In genomic region chr10:75872025-75872914, GRCm38 (mm10) we compare ENCODE assay signal across 8 mouse cellular contexts. TPM values are rescaled to one million over a fixed set of nuclear protein-coding genes. Genes with fewer than 3 reads are reported as not detected.
A peak's percentile ranks its signal among the peaks of the same experiment; 100 is the strongest.
DNase-seq lines count a peak whose midpoint lies in the region; ATAC-seq lines count a peak whose summit lies in the region.

No protein-coding gene starts in this region.

- peak overlapping the region; percentile 43 for H3K4me3 ChIP-seq in kidney, embryonic 15.5 days (replicated peaks)
- peak overlapping the region; percentile 25 for H3K4me3 ChIP-seq in embryonic facial prominence, embryonic 11.5 days (ENCODE audit: low read depth, low read length)
- H3K4me3 ChIP-seq in intestine, embryonic 14.5 days (ENCODE audit: low read depth, low read length), result peak overlapping the region; percentile 39
- H3K4me3 ChIP-seq in midbrain, embryonic 16.5 days (ENCODE audit: low read depth, low read length), result peak overlapping the region; percentile 37

- H3K36me3 ChIP-seq in kidney, embryonic 15.5 days, result no peaks in the 10 kb centered on the region
- no peaks in the 10 kb centered on the region for H3K36me3 ChIP-seq in embryonic facial prominence, embryonic 11.5 days (replicated peaks; ENCODE audit: control insufficient read depth, insufficient read depth, low read depth, low read length)
- no peaks in the 10 kb centered on the region for H3K36me3 ChIP-seq in intestine, embryonic 14.5 days (ENCODE audit: control insufficient read depth, insufficient read depth, low read length)
- no peaks in the 10 kb centered on the region for H3K36me3 ChIP-seq in midbrain, embryonic 16.5 days (ENCODE audit: control insufficient read depth, insufficient read depth, low read length)

- no peaks in the 10 kb centered on the region for H3K27me3 ChIP-seq in kidney, embryonic 15.5 days
- no peaks in the 10 kb centered on the region for H3K27me3 ChIP-seq in embryonic facial prominence, embryonic 11.5 days (ENCODE audit: control insufficient read depth, insufficient read depth, low read length)
- no peaks in the 10 kb centered on the region for H3K27me3 ChIP-seq in intestine, embryonic 14.5 days (replicated peaks; ENCODE audit: control insufficient read depth, insufficient read depth, low read length)
- H3K27me3 ChIP-seq in midbrain, embryonic 16.5 days (ENCODE audit: control insufficient read depth, insufficient read depth, low read depth, low read length), result no peaks in the 10 kb centered on the region

- H3K4me1 ChIP-seq in kidney, embryonic 15.5 days, result peaks cover 10% of the 10 kb centered on the region
- H3K4me1 ChIP-seq in embryonic facial prominence, embryonic 11.5 days (ENCODE audit: control insufficient read depth, insufficient read depth, low read length), result no peaks in the 10 kb centered on the region
- H3K4me1 ChIP-seq in intestine, embryonic 14.5 days (replicated peaks; ENCODE audit: control insufficient read depth, insufficient read depth, low read length), result peaks cover 8% of the 10 kb centered on the region
- H3K4me1 ChIP-seq in midbrain, embryonic 16.5 days (ENCODE audit: control insufficient read depth, insufficient read depth, low read length), result peaks cover 8% of the 10 kb centered on the region

- H3K4me2 ChIP-seq in kidney, embryonic 15.5 days, result peak overlapping the region; percentile 74
- H3K4me2 ChIP-seq in embryonic facial prominence, embryonic 11.5 days (ENCODE audit: low read depth, low read length), result peak overlapping the region; percentile 50
- peak overlapping the region; percentile 75 for H3K4me2 ChIP-seq in intestine, embryonic 14.5 days (ENCODE audit: low read length)
- peak overlapping the region; percentile 60 for H3K4me2 ChIP-seq in midbrain, embryonic 16.5 days (ENCODE audit: low read length)

- WGBS in kidney, embryonic 15.5 days, result 39% methylated on average over 10 of the region's 10 CpGs
- WGBS in embryonic facial prominence, embryonic 11.5 days, result 35% methylated on average over 10 of the region's 10 CpGs
- WGBS in intestine, embryonic 14.5 days, result 38% methylated on average over 10 of the region's 10 CpGs
- WGBS in midbrain, embryonic 16.5 days, result 34% methylated on average over 10 of the region's 10 CpGs

- DNase-seq in kidney, postnatal 36 days, result no peak
- no peak for DNase-seq in embryonic facial prominence, embryonic 11.5 days (ENCODE audit: low spot score)
- DNase-seq in intestine, embryonic 14.5 days (ENCODE audit: low spot score), result no peak
- no peak for DNase-seq in gastrocnemius, adult 8-10 months (ENCODE audit: low spot score in 2 of 2)
- DNase-seq in urinary bladder, adult 2 months (ENCODE audit: low spot score), result no peak
- no peak for DNase-seq in left cerebral cortex, adult 9 months (ENCODE audit: low spot score in 2 of 2)

- H3K27ac ChIP-seq in kidney, embryonic 15.5 days, result peak overlapping the region; percentile 47; the same call in 1 of the 2 replicates
- no peak overlapping the region for H3K27ac ChIP-seq in embryonic facial prominence, embryonic 11.5 days (replicated peaks; ENCODE audit: low read depth, low read length)
- 0 out of 2 replicates have a peak overlapping the region, but pooled peaks have one; percentile 17 for H3K27ac ChIP-seq in intestine, embryonic 14.5 days (ENCODE audit: low read depth)
- peak overlapping the region; percentile 83 for H3K27ac ChIP-seq in midbrain, embryonic 16.5 days (ENCODE audit: low read length)

- H3K9me3 ChIP-seq in kidney, embryonic 15.5 days (replicated peaks), result no peaks in the 10 kb centered on the region
- no peaks in the 10 kb centered on the region for H3K9me3 ChIP-seq in embryonic facial prominence, embryonic 11.5 days (replicated peaks; ENCODE audit: control insufficient read depth, low read length)
- H3K9me3 ChIP-seq in intestine, embryonic 14.5 days (ENCODE audit: control insufficient read depth, low read length), result no peaks in the 10 kb centered on the region
- H3K9me3 ChIP-seq in midbrain, embryonic 16.5 days (replicated peaks; ENCODE audit: control insufficient read depth, low read length, poor library complexity, severe bottlenecking), result no peaks in the 10 kb centered on the region

- no peak for ATAC-seq in kidney, embryonic 15.5 days (replicated peaks; ENCODE audit: low FRiP score)
- no peak for ATAC-seq in embryonic facial prominence, embryonic 11.5 days (replicated peaks; ENCODE audit: insufficient number of reproducible peaks, low FRiP score, low TSS enrichment, low read depth)
- no peak for ATAC-seq in intestine, embryonic 14.5 days (replicated peaks; ENCODE audit: low FRiP score, low TSS enrichment, low read depth)
- ATAC-seq in midbrain, embryonic 16.5 days, result peak; percentile 8; the same call in 1 of the 2 replicates

- peak overlapping the region; percentile 42; the same call in 1 of the 2 replicates for H3K9ac ChIP-seq in kidney, embryonic 15.5 days
- peak overlapping the region; percentile 43 for H3K9ac ChIP-seq in embryonic facial prominence, embryonic 11.5 days (replicated peaks; ENCODE audit: low read length)
- peak overlapping the region; percentile 41; the same call in 1 of the 2 replicates for H3K9ac ChIP-seq in intestine, embryonic 14.5 days (ENCODE audit: low read length)
- H3K9ac ChIP-seq in midbrain, embryonic 16.5 days (ENCODE audit: low read depth, low read length), result peak overlapping the region; percentile 61

RNA-seq across cellular contexts. Expression of gene Mif, which starts 12.2 kb away (rescaled TPM):
- 2,032 and 2,056 TPM in 2 replicates for polyA plus RNA-seq in kidney, embryonic 15.5 days (2015; fragmentation: Nextera tagmentation; extraction: Ambion mirVana)
- 1,991 and 2,343 TPM in 2 replicates for polyA plus RNA-seq in embryonic facial prominence, embryonic 11.5 days (2014; fragmentation: Nextera tagmentation; extraction: Ambion mirVana)
- polyA plus RNA-seq in intestine, embryonic 14.5 days (2014; fragmentation: Nextera tagmentation; extraction: Ambion mirVana), result 3,019 and 3,193 TPM in 2 replicates
- 1,399 and 1,460 TPM in 2 replicates for polyA plus RNA-seq in midbrain, embryonic 16.5 days (2015; fragmentation: Nextera tagmentation; extraction: Ambion mirVana)
- 100 to 1,000 TPM; 144 to 161 (median 157) TPM for total RNA-seq in gastrocnemius, adult 8-10 months (2022)
- polyA plus RNA-seq in urinary bladder, adult 2 months (2012; rRNA removed), result 542 and 602 TPM in 2 replicates

RNA-seq across cellular contexts. Expression of gene Derl3, which starts 20.9 kb away (rescaled TPM):
- polyA plus RNA-seq in kidney, embryonic 15.5 days (2015; fragmentation: Nextera tagmentation; extraction: Ambion mirVana), result 3.3 and 5.0 TPM in 2 replicates
- 2.3 and 3.7 TPM in 2 replicates for polyA plus RNA-seq in embryonic facial prominence, embryonic 11.5 days (2014; fragmentation: Nextera tagmentation; extraction: Ambion mirVana)
- 2.2 and 2.6 TPM in 2 replicates for polyA plus RNA-seq in intestine, embryonic 14.5 days (2014; fragmentation: Nextera tagmentation; extraction: Ambion mirVana)
- polyA plus RNA-seq in midbrain, embryonic 16.5 days (2015; fragmentation: Nextera tagmentation; extraction: Ambion mirVana), result 1.1 and 1.4 TPM in 2 replicates
- total RNA-seq in gastrocnemius, adult 8-10 months (2022), result 1 to 10 TPM in 1 of 4 experiments, not detected in 3; 1.1 TPM
- 1.0 and 1.2 TPM in 2 replicates for polyA plus RNA-seq in urinary bladder, adult 2 months (2012; rRNA removed)

RNA-seq across cellular contexts. Expression of gene Gstt2, which starts 35.0 kb away (rescaled TPM):
- polyA plus RNA-seq in kidney, embryonic 15.5 days (2015; fragmentation: Nextera tagmentation; extraction: Ambion mirVana), result 38.2 and 39.6 TPM in 2 replicates
- polyA plus RNA-seq in embryonic facial prominence, embryonic 11.5 days (2014; fragmentation: Nextera tagmentation; extraction: Ambion mirVana), result 8.8 and 12.7 TPM in 2 replicates
- polyA plus RNA-seq in intestine, embryonic 14.5 days (2014; fragmentation: Nextera tagmentation; extraction: Ambion mirVana), result 39.6 and 41.3 TPM in 2 replicates
- 7.0 TPM in 2 replicates for polyA plus RNA-seq in midbrain, embryonic 16.5 days (2015; fragmentation: Nextera tagmentation; extraction: Ambion mirVana)
- total RNA-seq in gastrocnemius, adult 8-10 months (2022), result 1 to 10 TPM; 2.7 to 6.5 (median 3.8) TPM
- polyA plus RNA-seq in urinary bladder, adult 2 months (2012; rRNA removed), result 107 and 144 TPM in 2 replicates

RNA-seq across cellular contexts. Expression of gene Smarcb1, which starts 49.1 kb away (rescaled TPM):
- 219 and 239 TPM in 2 replicates for polyA plus RNA-seq in kidney, embryonic 15.5 days (2015; fragmentation: Nextera tagmentation; extraction: Ambion mirVana)
- 236 and 250 TPM in 2 replicates for polyA plus RNA-seq in embryonic facial prominence, embryonic 11.5 days (2014; fragmentation: Nextera tagmentation; extraction: Ambion mirVana)
- 189 and 192 TPM in 2 replicates for polyA plus RNA-seq in intestine, embryonic 14.5 days (2014; fragmentation: Nextera tagmentation; extraction: Ambion mirVana)
- 262 and 281 TPM in 2 replicates for polyA plus RNA-seq in midbrain, embryonic 16.5 days (2015; fragmentation: Nextera tagmentation; extraction: Ambion mirVana)
- 10 to 100 TPM; 11.0 to 16.7 (median 11.5) TPM for total RNA-seq in gastrocnemius, adult 8-10 months (2022)
- polyA plus RNA-seq in urinary bladder, adult 2 months (2012; rRNA removed), result 41.7 and 46.8 TPM in 2 replicates

RNA-seq across cellular contexts. Expression of gene Gstt4, which starts 49.9 kb away (rescaled TPM):
- not detected in 2 replicates for polyA plus RNA-seq in kidney, embryonic 15.5 days (2015; fragmentation: Nextera tagmentation; extraction: Ambion mirVana)
- polyA plus RNA-seq in embryonic facial prominence, embryonic 11.5 days (2014; fragmentation: Nextera tagmentation; extraction: Ambion mirVana), result not detected in 2 replicates
- polyA plus RNA-seq in intestine, embryonic 14.5 days (2014; fragmentation: Nextera tagmentation; extraction: Ambion mirVana), result not detected in 2 replicates
- polyA plus RNA-seq in midbrain, embryonic 16.5 days (2015; fragmentation: Nextera tagmentation; extraction: Ambion mirVana), result not detected in 2 replicates
- not detected for total RNA-seq in gastrocnemius, adult 8-10 months (2022)
- 0.11 TPM in 1 of 2 replicates, not detected in the other for polyA plus RNA-seq in urinary bladder, adult 2 months (2012; rRNA removed)
